Mouse (Mus musculus): ENCODE data around the gene Brca1. TPM values are rescaled to one million over a fixed set of nuclear protein-coding genes. Genes with fewer than 3 reads are reported as not detected.
"Not testable (repeated sequence)": the region's sequence is repeated elsewhere in the genome, so short reads cannot be mapped to it uniquely, and the experiment has no call there.

The Brca1 gene
- polyA plus RNA-seq, 1 experiment, result 1.0 TPM

DNA sequence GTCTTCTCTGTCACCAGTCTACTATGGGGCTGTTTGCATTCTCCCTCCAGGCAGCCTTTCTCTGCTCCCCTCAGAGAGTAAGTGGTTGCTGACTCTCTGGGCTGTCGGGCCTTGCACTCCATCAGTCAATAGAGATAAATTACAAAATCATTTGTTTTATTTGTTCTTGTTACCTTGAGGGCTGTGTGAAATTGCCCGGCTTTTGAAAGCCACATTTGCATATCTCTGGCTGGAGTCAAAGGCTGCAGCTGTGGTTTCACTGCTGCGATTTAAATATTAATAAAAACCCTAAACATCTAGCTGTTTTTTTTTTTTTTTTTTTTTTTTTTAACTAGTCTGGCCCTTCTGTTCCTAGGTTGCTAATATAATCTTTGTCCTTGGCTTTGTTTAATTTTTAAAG is 68.0 kb downstream of the Brca1 start:
- no peak for TF ChIP-seq CEBPB (IDR thresholded peaks at IDR 0.05; ENCODE audit: insufficient read depth, poor library complexity, severe bottlenecking)
- TF ChIP-seq REST (IDR thresholded peaks at IDR 0.05; ENCODE audit: insufficient read depth, insufficient read length), result no peak
- no peak for TF ChIP-seq POLR2A (IDR thresholded peaks at IDR 0.05; ENCODE audit: insufficient read length, low read depth)
- TF ChIP-seq MAX (IDR thresholded peaks at IDR 0.05; ENCODE audit: low read depth), result no peak

DNA sequence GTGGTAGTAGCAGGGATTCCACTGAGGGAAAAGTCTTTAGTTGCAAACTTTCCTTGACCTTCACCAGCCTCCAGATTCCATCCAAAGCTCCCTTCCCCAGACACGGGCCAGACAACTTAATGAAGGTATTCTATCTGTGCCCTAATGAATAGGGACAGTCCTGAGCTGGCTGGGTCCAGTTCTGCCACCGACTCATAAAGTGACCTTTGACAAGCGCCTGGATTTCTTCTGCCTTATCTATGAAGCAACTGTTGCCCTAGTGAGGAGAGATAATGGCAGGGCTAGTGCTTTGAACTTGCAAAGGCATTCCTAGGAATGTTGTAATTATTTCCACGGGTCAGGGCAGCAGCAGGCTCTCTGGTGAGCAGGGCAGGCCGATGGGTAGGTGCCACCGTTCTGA is 70.8 kb downstream of the Brca1 start:
- no peak for TF ChIP-seq MYOD1 (IDR thresholded peaks at IDR 0.05; ENCODE audit: control insufficient read depth in 1 of 3, insufficient read length in 2 of 3, low read depth in 2 of 3)
- no peak for TF ChIP-seq POLR2AphosphoS2 (IDR thresholded peaks at IDR 0.05; ENCODE audit: insufficient read length, low read depth)
- TF ChIP-seq MAX (IDR thresholded peaks at IDR 0.05; ENCODE audit: low read depth), result no peak
- no peak for TF ChIP-seq SRF (IDR thresholded peaks at IDR 0.05; ENCODE audit: control insufficient read depth, insufficient read length, low read depth)
- TF ChIP-seq CEBPB (IDR thresholded peaks at IDR 0.05; ENCODE audit: insufficient read depth, poor library complexity, severe bottlenecking), result no peak
- Histone ChIP-seq H3K36me3 (ENCODE audit: control insufficient read depth, insufficient read depth) (no peaks in the 10 kb centered on the region), H3K4me2 (ENCODE audit: low read depth) (no peak overlapping the region), H3ac (ENCODE audit: control insufficient read depth, insufficient read length) (no peak overlapping the region), H3K79me2 (ENCODE audit: control insufficient read depth, insufficient read depth) (no peaks in the 10 kb centered on the region), H3K4me3 (no peak overlapping the region), H3K27me3 (ENCODE audit: control insufficient read depth, insufficient read depth, insufficient read length) (no peaks in the 10 kb centered on the region)

More for the DNA sequence above, 68.0 kb downstream of the Brca1 start:
- Histone ChIP-seq H3K4me2 (ENCODE audit: low read depth) (no peak overlapping the region), H3ac (ENCODE audit: control insufficient read depth, insufficient read length) (no peak overlapping the region), H3K27me3 (ENCODE audit: control insufficient read depth, insufficient read depth, insufficient read length) (no peaks in the 10 kb centered on the region), H3K79me2 (ENCODE audit: control insufficient read depth, insufficient read depth) (no peaks in the 10 kb centered on the region), H3K36me3 (ENCODE audit: control insufficient read depth, insufficient read depth) (no peaks in the 10 kb centered on the region), H3K4me3 (no peak overlapping the region)

DNA sequence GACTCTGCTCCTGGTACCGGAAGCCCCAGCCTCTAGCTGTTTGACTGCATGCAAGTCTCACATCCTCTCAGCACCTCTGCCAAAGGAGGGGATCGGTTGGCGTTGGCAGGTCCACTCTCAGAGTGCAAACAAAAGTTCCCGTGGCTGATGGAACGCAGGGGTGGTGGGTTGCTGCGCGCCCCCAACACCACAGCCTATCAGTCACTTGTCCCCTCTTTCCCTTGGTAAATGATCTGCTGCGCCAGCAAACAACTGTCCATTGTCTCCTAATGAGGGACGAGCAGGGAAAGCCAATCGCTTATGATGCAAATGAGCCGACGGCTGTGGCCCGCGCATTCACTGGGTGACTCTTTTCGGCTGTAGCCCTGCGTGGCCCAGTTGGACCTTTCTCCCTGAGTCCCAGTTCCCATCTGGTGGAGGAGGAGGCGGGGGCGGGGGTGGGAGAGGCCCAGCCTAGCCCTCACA is 72.6 kb downstream of the Brca1 start:
- Histone ChIP-seq H3K36me3 (ENCODE audit: control insufficient read depth, insufficient read depth) (no peaks in the 10 kb centered on the region), H3K4me2 (ENCODE audit: low read depth) (no peak overlapping the region), H3ac (ENCODE audit: control insufficient read depth, insufficient read length) (no peak overlapping the region), H3K4me3 (no peak overlapping the region), H3K79me2 (ENCODE audit: control insufficient read depth, insufficient read depth) (no peaks in the 10 kb centered on the region), H3K27me3 (ENCODE audit: control insufficient read depth, insufficient read depth, insufficient read length) (no peaks in the 10 kb centered on the region)
- TF ChIP-seq POLR2A (IDR thresholded peaks at IDR 0.05; ENCODE audit: insufficient read length, low read depth), result no peak
- no peak for TF ChIP-seq POLR2AphosphoS2 (IDR thresholded peaks at IDR 0.05; ENCODE audit: insufficient read length, low read depth)
- TF ChIP-seq TCF12 (IDR thresholded peaks at IDR 0.05; ENCODE audit: insufficient read depth, poor library complexity, severe bottlenecking), result no peak
- no peak for TF ChIP-seq CEBPB (IDR thresholded peaks at IDR 0.05; ENCODE audit: insufficient read depth, poor library complexity, severe bottlenecking)
- TF ChIP-seq MAX (IDR thresholded peaks at IDR 0.05; ENCODE audit: low read depth), result no peak
- no peak for TF ChIP-seq MYOG (IDR thresholded peaks at IDR 0.05; ENCODE audit: control insufficient read depth in 1 of 3, insufficient read depth in 1 of 3, insufficient read length in 2 of 3, low read depth in 2 of 3)
- no peak for TF ChIP-seq MYOD1 (IDR thresholded peaks at IDR 0.05; ENCODE audit: control insufficient read depth in 1 of 3, insufficient read length in 2 of 3, low read depth in 2 of 3)
- no peak for TF ChIP-seq E2F4 (IDR thresholded peaks at IDR 0.05; ENCODE audit: insufficient read depth)
- no peak for TF ChIP-seq USF1 (IDR thresholded peaks at IDR 0.05; ENCODE audit: low read depth)
- no peak for TF ChIP-seq TCF3 (IDR thresholded peaks at IDR 0.05; ENCODE audit: insufficient read length, low read depth)

- H3K79me2 ChIP-seq (ENCODE audit: control insufficient read depth, insufficient read depth), result no peaks in the 10 kb centered on the region
- no peaks in the 10 kb centered on the region for H3K27me3 ChIP-seq (ENCODE audit: control insufficient read depth, insufficient read depth, insufficient read length)
- TF ChIP-seq MYOD1 (IDR thresholded peaks at IDR 0.05; ENCODE audit: control insufficient read depth in 1 of 3, insufficient read length in 2 of 3, low read depth in 2 of 3), result no peak
- no peak for TF ChIP-seq USF1 (IDR thresholded peaks at IDR 0.05; ENCODE audit: low read depth)
- no peak for TF ChIP-seq E2F4 (IDR thresholded peaks at IDR 0.05; ENCODE audit: insufficient read depth)
- no peak for TF ChIP-seq POLR2AphosphoS2 (IDR thresholded peaks at IDR 0.05; ENCODE audit: insufficient read length, low read depth)
- no peak for TF ChIP-seq TCF3 (IDR thresholded peaks at IDR 0.05; ENCODE audit: insufficient read length, low read depth)
- TF ChIP-seq MAX (IDR thresholded peaks at IDR 0.05; ENCODE audit: low read depth), result no peak
- no peak for TF ChIP-seq TCF12 (IDR thresholded peaks at IDR 0.05; ENCODE audit: insufficient read depth, poor library complexity, severe bottlenecking)
- no peak for TF ChIP-seq POLR2A (IDR thresholded peaks at IDR 0.05; ENCODE audit: insufficient read length, low read depth)
- TF ChIP-seq CEBPB (IDR thresholded peaks at IDR 0.05; ENCODE audit: insufficient read depth, poor library complexity, severe bottlenecking), result no peak
- no peak for TF ChIP-seq MYOG (IDR thresholded peaks at IDR 0.05; ENCODE audit: control insufficient read depth in 1 of 3, insufficient read depth in 1 of 3, insufficient read length in 2 of 3, low read depth in 2 of 3)
- no peak for TF ChIP-seq REST (IDR thresholded peaks at IDR 0.05; ENCODE audit: insufficient read depth, insufficient read length)
- no peak for TF ChIP-seq SRF (IDR thresholded peaks at IDR 0.05; ENCODE audit: control insufficient read depth, insufficient read length, low read depth)
- no peak overlapping the region for H3ac ChIP-seq (ENCODE audit: control insufficient read depth, insufficient read length)
- no peak overlapping the region for H3K4me2 ChIP-seq (ENCODE audit: low read depth)
- no peaks in the 10 kb centered on the region for H3K36me3 ChIP-seq (ENCODE audit: control insufficient read depth, insufficient read depth)
- no peak overlapping the region for H3K4me3 ChIP-seq
These were observed 74.1 kb downstream of the Brca1 start for GRCm38 (mm10) chr11:101477552-101478211.

DNA sequence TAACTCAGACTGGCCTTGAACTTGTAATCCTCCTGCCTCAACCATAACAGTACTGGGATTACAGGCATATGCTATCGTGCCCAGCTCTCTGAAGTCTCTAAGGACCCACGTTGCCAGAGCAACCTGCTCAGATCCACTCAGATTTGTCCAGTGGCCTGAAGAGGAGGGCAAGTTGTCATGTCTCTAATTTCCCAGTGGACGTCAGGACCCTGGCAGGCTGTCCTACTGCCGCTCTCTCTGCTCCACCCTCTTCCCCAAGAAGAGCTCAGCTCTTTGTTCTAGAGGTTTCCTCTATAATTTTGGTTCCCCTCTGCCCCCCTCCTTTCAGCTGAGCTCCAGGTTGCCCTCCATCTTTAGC is 74.6 kb downstream of the Brca1 start:
- Histone ChIP-seq H3K4me3 (no peak overlapping the region), H3ac (ENCODE audit: control insufficient read depth, insufficient read length) (no peak overlapping the region), H3K79me2 (ENCODE audit: control insufficient read depth, insufficient read depth) (no peaks in the 10 kb centered on the region), H3K4me2 (ENCODE audit: low read depth) (no peak overlapping the region), H3K36me3 (ENCODE audit: control insufficient read depth, insufficient read depth) (no peaks in the 10 kb centered on the region), H3K27me3 (ENCODE audit: control insufficient read depth, insufficient read depth, insufficient read length) (no peaks in the 10 kb centered on the region)
- TF ChIP-seq POLR2AphosphoS2 (IDR thresholded peaks at IDR 0.05; ENCODE audit: insufficient read length, low read depth), result no peak
- no peak for TF ChIP-seq MAX (IDR thresholded peaks at IDR 0.05; ENCODE audit: low read depth)
- no peak for TF ChIP-seq SRF (IDR thresholded peaks at IDR 0.05; ENCODE audit: control insufficient read depth, insufficient read length, low read depth)
- TF ChIP-seq E2F4 (IDR thresholded peaks at IDR 0.05; ENCODE audit: insufficient read depth), result no peak
- no peak for TF ChIP-seq POLR2A (IDR thresholded peaks at IDR 0.05; ENCODE audit: insufficient read length, low read depth)
- no peak for TF ChIP-seq CEBPB (IDR thresholded peaks at IDR 0.05; ENCODE audit: insufficient read depth, poor library complexity, severe bottlenecking)
- no peak for TF ChIP-seq TCF3 (IDR thresholded peaks at IDR 0.05; ENCODE audit: insufficient read length, low read depth)
- no peak for TF ChIP-seq TCF12 (IDR thresholded peaks at IDR 0.05; ENCODE audit: insufficient read depth, poor library complexity, severe bottlenecking)
- no peak for TF ChIP-seq REST (IDR thresholded peaks at IDR 0.05; ENCODE audit: insufficient read depth, insufficient read length)
- TF ChIP-seq MYOG (IDR thresholded peaks at IDR 0.05; ENCODE audit: control insufficient read depth in 1 of 3, insufficient read depth in 1 of 3, insufficient read length in 2 of 3, low read depth in 2 of 3), result no peak
- no peak for TF ChIP-seq MYOD1 (IDR thresholded peaks at IDR 0.05; ENCODE audit: control insufficient read depth in 1 of 3, insufficient read length in 2 of 3, low read depth in 2 of 3)
- TF ChIP-seq USF1 (IDR thresholded peaks at IDR 0.05; ENCODE audit: low read depth), result no peak

GRCm38 (mm10) chr11:101476361-101476760 is 75.4 kb downstream of the Brca1 start:
- not testable (repeated sequence) for H3K27me3 ChIP-seq (ENCODE audit: control insufficient read depth, insufficient read depth, insufficient read length); H3K79me2 ChIP-seq (ENCODE audit: control insufficient read depth, insufficient read depth); H3ac ChIP-seq (ENCODE audit: control insufficient read depth, insufficient read length); H3K36me3 ChIP-seq (ENCODE audit: control insufficient read depth, insufficient read depth); H3K4me2 ChIP-seq (ENCODE audit: low read depth); H3K4me3 ChIP-seq

All from myocyte (in vitro differentiated cells).